Mouse (Mus musculus): ENCODE measurements at regions not wholly inside any gene's neighbourhood (a gene's known extent, or its start where the extent isn't known, plus 50 kb on each side); places are given as distances from the start of the nearest gene placed in this dataset.

- Histone ChIP-seq H3K9ac (no peak overlapping the region), H3K4me1 (replicated peaks) (no peaks in the 10 kb centered on the region), H3K27me3 (no peaks in the 10 kb centered on the region), H3K4me2 (no peak overlapping the region), H3K9me3 (replicated peaks) (no peaks in the 10 kb centered on the region), H3K27ac (no peak overlapping the region), H3K4me3 (no peak overlapping the region), H3K36me3 (no peaks in the 10 kb centered on the region)
- WGBS = 69% methylated on average over 1 of the region's 1 CpGs
- no peak for ATAC-seq (replicated peaks; ENCODE audit: insufficient number of reproducible peaks, insufficient read depth, low FRiP score, low read depth)
Observed at GRCm38 (mm10) chr19:14922238-14922637, 324.4 kb upstream of the Tle4 start.

GRCm38 (mm10) chr19:14911056-14911850 lies 313.4 kb upstream of the Tle4 start:
- Histone ChIP-seq H3K9ac (no peak overlapping the region), H3K27me3 (no peaks in the 10 kb centered on the region), H3K4me2 (no peak overlapping the region), H3K36me3 (no peaks in the 10 kb centered on the region), H3K4me3 (no peak overlapping the region), H3K9me3 (replicated peaks) (no peaks in the 10 kb centered on the region), H3K4me1 (replicated peaks) (no peaks in the 10 kb centered on the region), H3K27ac (no peak overlapping the region)
- no peak for ATAC-seq (replicated peaks; ENCODE audit: insufficient number of reproducible peaks, insufficient read depth, low FRiP score, low read depth)
- 79% methylated on average over 11 of the region's 11 CpGs for WGBS

- Histone ChIP-seq H3K4me3 (no peak overlapping the region), H3K9me3 (replicated peaks) (no peaks in the 10 kb centered on the region), H3K27ac (no peak overlapping the region), H3K4me1 (replicated peaks) (peaks cover 8% of the 10 kb centered on the region), H3K4me2 (no peak overlapping the region), H3K36me3 (no peaks in the 10 kb centered on the region), H3K27me3 (0 out of 2 replicates have a peak, but pooled peaks cover 5% of the 10 kb centered on the region), H3K9ac (no peak overlapping the region)
- ATAC-seq (replicated peaks; ENCODE audit: insufficient number of reproducible peaks, insufficient read depth, low FRiP score, low read depth) = no peak
- WGBS = 78% methylated on average over 2 of the region's 2 CpGs
Observed at GRCm38 (mm10) chr19:14894875-14895274, 297.0 kb upstream of the Tle4 start.

GRCm38 (mm10) chr19:14892390-14892758 lies 294.5 kb upstream of the Tle4 start:
- H3K4me2 ChIP-seq = no peak overlapping the region
- H3K9me3 ChIP-seq (replicated peaks) = no peaks in the 10 kb centered on the region
- no peaks in the 10 kb centered on the region for H3K36me3 ChIP-seq
- no peak overlapping the region for H3K27ac ChIP-seq
- peaks cover 8% of the 10 kb centered on the region for H3K4me1 ChIP-seq (replicated peaks)
- 78% methylated on average over 6 of the region's 6 CpGs for WGBS
- no peak for ATAC-seq (replicated peaks; ENCODE audit: insufficient number of reproducible peaks, insufficient read depth, low FRiP score, low read depth)
- H3K9ac ChIP-seq = no peak overlapping the region
- no peak overlapping the region for H3K4me3 ChIP-seq
- peaks cover 28% of the 10 kb centered on the region for H3K27me3 ChIP-seq

GRCm38 (mm10) chr19:14891689-14892389 lies 294.0 kb upstream of the Tle4 start:
- H3K4me3 ChIP-seq = no peak overlapping the region
- no peaks in the 10 kb centered on the region for H3K9me3 ChIP-seq (replicated peaks)
- no peak overlapping the region for H3K27ac ChIP-seq
- H3K4me1 ChIP-seq (replicated peaks) = peaks cover 8% of the 10 kb centered on the region
- WGBS = 46% methylated on average over 7 of the region's 8 CpGs
- H3K36me3 ChIP-seq = no peaks in the 10 kb centered on the region
- H3K4me2 ChIP-seq = no peak overlapping the region
- no peak for ATAC-seq (replicated peaks; ENCODE audit: insufficient number of reproducible peaks, insufficient read depth, low FRiP score, low read depth)
- no peak overlapping the region for H3K9ac ChIP-seq
- H3K27me3 ChIP-seq = peaks cover 31% of the 10 kb centered on the region

- no peak for ATAC-seq (replicated peaks; ENCODE audit: insufficient number of reproducible peaks, insufficient read depth, low FRiP score, low read depth)
- Histone ChIP-seq H3K9ac (no peak overlapping the region), H3K9me3 (replicated peaks) (no peaks in the 10 kb centered on the region), H3K27ac (no peak overlapping the region), H3K4me1 (replicated peaks) (peaks cover 8% of the 10 kb centered on the region), H3K4me3 (peak overlapping the region; percentile 30), H3K36me3 (no peaks in the 10 kb centered on the region), H3K27me3 (peaks cover 37% of the 10 kb centered on the region), H3K4me2 (peak overlapping the region; percentile 56)
- WGBS = 3% methylated on average over 9 of the region's 9 CpGs
Observed at GRCm38 (mm10) chr19:14891090-14891428, 293.2 kb upstream of the Tle4 start.

- Histone ChIP-seq H3K9ac (no peak overlapping the region), H3K27ac (no peak overlapping the region), H3K27me3 (peaks cover 38% of the 10 kb centered on the region), H3K36me3 (no peaks in the 10 kb centered on the region), H3K4me1 (replicated peaks) (peaks cover 8% of the 10 kb centered on the region), H3K9me3 (replicated peaks) (no peaks in the 10 kb centered on the region), H3K4me3 (peak overlapping the region; percentile 30), H3K4me2 (peak overlapping the region; percentile 56)
- WGBS = 7% methylated on average over 21 of the region's 21 CpGs
- no peak for ATAC-seq (replicated peaks; ENCODE audit: insufficient number of reproducible peaks, insufficient read depth, low FRiP score, low read depth)
Observed at GRCm38 (mm10) chr19:14890241-14891089, 292.6 kb upstream of the Tle4 start.

- H3K9me3 ChIP-seq (replicated peaks) = no peaks in the 10 kb centered on the region
- no peak overlapping the region for H3K27ac ChIP-seq
- no peak overlapping the region for H3K4me3 ChIP-seq
- 67% methylated on average over 3 of the region's 3 CpGs for WGBS
- no peak for ATAC-seq (replicated peaks; ENCODE audit: insufficient number of reproducible peaks, insufficient read depth, low FRiP score, low read depth)
- H3K9ac ChIP-seq = no peak overlapping the region
- peak overlapping the region; percentile 56 for H3K4me2 ChIP-seq
- peaks cover 8% of the 10 kb centered on the region for H3K4me1 ChIP-seq (replicated peaks)
- H3K36me3 ChIP-seq = no peaks in the 10 kb centered on the region
- H3K27me3 ChIP-seq = peaks cover 38% of the 10 kb centered on the region
Observed at GRCm38 (mm10) chr19:14889794-14890193, 291.9 kb upstream of the Tle4 start.

GRCm38 (mm10) chr19:14883707-14884421 lies 286.0 kb upstream of the Tle4 start:
- no peak for ATAC-seq (replicated peaks; ENCODE audit: insufficient number of reproducible peaks, insufficient read depth, low FRiP score, low read depth)
- no peak overlapping the region for H3K4me3 ChIP-seq
- no peaks in the 10 kb centered on the region for H3K9me3 ChIP-seq (replicated peaks)
- H3K9ac ChIP-seq = no peak overlapping the region
- H3K27me3 ChIP-seq = peaks cover 41% of the 10 kb centered on the region
- H3K4me2 ChIP-seq = no peak overlapping the region
- H3K36me3 ChIP-seq = no peaks in the 10 kb centered on the region
- peaks cover 5% of the 10 kb centered on the region for H3K4me1 ChIP-seq (replicated peaks)
- 35% methylated on average over 8 of the region's 8 CpGs for WGBS
- no peak overlapping the region for H3K27ac ChIP-seq

GRCm38 (mm10) chr19:14880818-14881217 lies 283.0 kb upstream of the Tle4 start:
- Histone ChIP-seq H3K27me3 (peaks cover 15% of the 10 kb centered on the region; the same call in 1 of the 2 replicates), H3K4me1 (replicated peaks) (peaks cover 5% of the 10 kb centered on the region), H3K4me2 (no peak overlapping the region), H3K9ac (no peak overlapping the region), H3K36me3 (no peaks in the 10 kb centered on the region), H3K4me3 (no peak overlapping the region), H3K9me3 (replicated peaks) (no peaks in the 10 kb centered on the region), H3K27ac (no peak overlapping the region)
- WGBS = 82% methylated on average over 4 of the region's 4 CpGs
- ATAC-seq (replicated peaks; ENCODE audit: insufficient number of reproducible peaks, insufficient read depth, low FRiP score, low read depth) = no peak

GRCm38 (mm10) chr19:14873986-14874385 lies 276.1 kb upstream of the Tle4 start:
- H3K36me3 ChIP-seq = no peaks in the 10 kb centered on the region
- no peak overlapping the region for H3K4me2 ChIP-seq
- WGBS = 91% methylated on average over 1 of the region's 1 CpGs
- H3K4me1 ChIP-seq (replicated peaks) = 0 out of 2 replicates have a peak, but pooled peaks cover 3% of the 10 kb centered on the region
- H3K9me3 ChIP-seq (replicated peaks) = no peaks in the 10 kb centered on the region
- no peak for ATAC-seq (replicated peaks; ENCODE audit: insufficient number of reproducible peaks, insufficient read depth, low FRiP score, low read depth)
- no peak overlapping the region for H3K27ac ChIP-seq
- H3K9ac ChIP-seq = no peak overlapping the region
- H3K4me3 ChIP-seq = no peak overlapping the region
- H3K27me3 ChIP-seq = no peaks in the 10 kb centered on the region
